Mouse (Mus musculus): ENCODE measurements around the gene Ccng1. TPM values are rescaled to one million over a fixed set of nuclear protein-coding genes. Genes with fewer than 3 reads are reported as not detected.

The Ccng1 gene
- 39.1 and 48.2 TPM in 2 replicates for polyA plus RNA-seq (2014; fragmentation: Nextera tagmentation; extraction: Ambion mirVana)

DNA sequence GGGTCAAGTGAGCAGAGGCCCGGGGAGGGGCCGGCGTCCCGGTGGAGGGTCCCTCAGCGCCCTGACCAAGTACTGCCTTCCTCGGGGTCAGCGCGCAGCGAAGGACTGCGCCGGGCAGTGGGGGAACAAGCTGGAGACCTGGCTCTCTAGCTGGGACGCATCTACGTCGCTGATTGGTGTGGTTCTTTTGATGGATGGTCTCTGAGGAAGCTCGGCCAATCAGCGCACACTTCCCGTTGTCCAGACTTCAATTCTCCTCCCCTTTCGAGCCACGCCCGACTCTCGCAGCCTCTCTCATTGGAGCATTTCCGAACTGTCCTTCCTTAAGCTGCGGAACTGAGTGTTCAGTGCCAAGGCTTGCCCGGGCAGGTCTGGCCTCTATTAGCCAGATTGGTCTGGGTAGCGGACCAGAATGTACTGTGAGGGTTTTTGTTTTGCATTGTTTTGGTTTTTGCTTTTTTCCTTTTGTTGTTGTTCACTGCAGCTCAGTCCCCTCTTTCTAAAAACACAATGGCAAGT lies at the start of gene Ccng1:
Gene Ccng1 (minus strand): TSS at position 203 of the 519 bp plus-strand sequence.
- ATAC-seq (ENCODE audit: low read depth), result peak; percentile 99
- H3K27ac ChIP-seq (ENCODE audit: low read depth, low read length), result no peak within 1 kb of the TSS
- H3K4me3 ChIP-seq (ENCODE audit: low read depth, low read length), result peak within 1 kb of the TSS; percentile 67
- no peaks in the 10 kb centered on the region for H3K9me3 ChIP-seq (ENCODE audit: control insufficient read depth, low read length)
- WGBS, result under 1% methylated on average over 24 of the region's 25 CpGs
- peaks cover 7% of the 10 kb centered on the region; the same call in 1 of the 2 replicates for H3K4me1 ChIP-seq (ENCODE audit: control insufficient read depth, insufficient read depth, low read length)
- H3K36me3 ChIP-seq (ENCODE audit: control insufficient read depth, insufficient read depth, low read length), result 0 out of 2 replicates have a peak, but pooled peaks cover 3% of the 10 kb centered on the region
- H3K4me2 ChIP-seq (ENCODE audit: low read depth, low read length), result peak within 1 kb of the TSS; percentile 81
- peak within 1 kb of the TSS; percentile 66 for H3K9ac ChIP-seq (replicated peaks; ENCODE audit: low read depth, low read length)
- H3K27me3 ChIP-seq (ENCODE audit: control insufficient read depth, insufficient read depth, low read length), result no peaks in the 10 kb centered on the region

- Histone ChIP-seq H3K4me3 (ENCODE audit: low read depth, low read length) (no peak overlapping the region), H3K4me1 (ENCODE audit: control insufficient read depth, insufficient read depth, low read length) (no peaks in the 10 kb centered on the region), H3K9ac (replicated peaks; ENCODE audit: low read depth, low read length) (no peak overlapping the region), H3K36me3 (ENCODE audit: control insufficient read depth, insufficient read depth, low read length) (no peaks in the 10 kb centered on the region), H3K4me2 (ENCODE audit: low read depth, low read length) (no peak overlapping the region), H3K27ac (ENCODE audit: low read depth, low read length) (no peak overlapping the region), H3K9me3 (ENCODE audit: control insufficient read depth, low read length) (no peaks in the 10 kb centered on the region), H3K27me3 (ENCODE audit: control insufficient read depth, insufficient read depth, low read length) (no peaks in the 10 kb centered on the region)
- ATAC-seq (ENCODE audit: low read depth), result no peak
- 72% methylated on average over 5 of the region's 5 CpGs for WGBS
These were observed 35.2 kb upstream of the Ccng1 start for GRCm38 (mm10) chr11:40790307-40790706.

DNA sequence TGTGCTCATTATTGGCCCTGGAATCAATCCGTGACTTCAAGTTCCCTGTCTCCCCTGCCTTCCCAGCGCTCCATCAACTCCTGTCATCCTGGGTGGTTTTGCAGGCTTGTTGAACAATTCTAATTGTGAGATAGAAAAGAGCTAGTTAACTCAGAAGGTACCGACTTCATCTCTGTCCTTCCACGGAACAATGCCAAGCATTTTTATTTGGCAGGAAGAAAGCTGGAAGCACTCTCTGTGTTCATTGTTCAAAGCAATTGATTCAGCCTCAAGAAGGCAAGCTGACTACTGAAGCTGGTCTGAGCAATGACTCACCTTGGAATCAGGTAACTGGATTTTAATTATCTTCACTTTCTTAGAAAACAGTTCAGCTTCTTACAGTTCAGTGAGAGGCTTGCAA lies 34.6 kb upstream of the Ccng1 start:
- Histone ChIP-seq H3K4me2 (ENCODE audit: low read depth, low read length) (no peak overlapping the region), H3K4me1 (ENCODE audit: control insufficient read depth, insufficient read depth, low read length) (no peaks in the 10 kb centered on the region), H3K27ac (ENCODE audit: low read depth, low read length) (no peak overlapping the region), H3K4me3 (ENCODE audit: low read depth, low read length) (no peak overlapping the region), H3K36me3 (ENCODE audit: control insufficient read depth, insufficient read depth, low read length) (no peaks in the 10 kb centered on the region), H3K27me3 (ENCODE audit: control insufficient read depth, insufficient read depth, low read length) (no peaks in the 10 kb centered on the region), H3K9me3 (ENCODE audit: control insufficient read depth, low read length) (no peaks in the 10 kb centered on the region), H3K9ac (replicated peaks; ENCODE audit: low read depth, low read length) (no peak overlapping the region)
- WGBS, result 63% methylated on average over 4 of the region's 4 CpGs
- no peak for ATAC-seq (ENCODE audit: low read depth)

- WGBS, result 96% methylated on average over 2 of the region's 2 CpGs
- Histone ChIP-seq H3K9me3 (ENCODE audit: control insufficient read depth, low read length) (no peaks in the 10 kb centered on the region), H3K36me3 (ENCODE audit: control insufficient read depth, insufficient read depth, low read length) (no peaks in the 10 kb centered on the region), H3K27me3 (ENCODE audit: control insufficient read depth, insufficient read depth, low read length) (no peaks in the 10 kb centered on the region), H3K9ac (replicated peaks; ENCODE audit: low read depth, low read length) (no peak overlapping the region), H3K27ac (ENCODE audit: low read depth, low read length) (no peak overlapping the region), H3K4me2 (ENCODE audit: low read depth, low read length) (no peak overlapping the region), H3K4me3 (ENCODE audit: low read depth, low read length) (no peak overlapping the region), H3K4me1 (ENCODE audit: control insufficient read depth, insufficient read depth, low read length) (no peaks in the 10 kb centered on the region)
- no peak for ATAC-seq (ENCODE audit: low read depth)
These were observed 31.8 kb upstream of the Ccng1 start for GRCm38 (mm10) chr11:40786900-40787299.

GRCm38 (mm10) chr11:40784326-40784725 lies 29.2 kb upstream of the Ccng1 start:
- Histone ChIP-seq H3K27ac (ENCODE audit: low read depth, low read length) (no peak overlapping the region), H3K4me3 (ENCODE audit: low read depth, low read length) (no peak overlapping the region), H3K27me3 (ENCODE audit: control insufficient read depth, insufficient read depth, low read length) (no peaks in the 10 kb centered on the region), H3K4me1 (ENCODE audit: control insufficient read depth, insufficient read depth, low read length) (no peaks in the 10 kb centered on the region), H3K36me3 (ENCODE audit: control insufficient read depth, insufficient read depth, low read length) (no peaks in the 10 kb centered on the region), H3K9me3 (ENCODE audit: control insufficient read depth, low read length) (no peaks in the 10 kb centered on the region), H3K4me2 (ENCODE audit: low read depth, low read length) (no peak overlapping the region), H3K9ac (replicated peaks; ENCODE audit: low read depth, low read length) (no peak overlapping the region)
- no peak for ATAC-seq (ENCODE audit: low read depth)
- WGBS, result 82% methylated on average over 8 of the region's 8 CpGs

GRCm38 (mm10) chr11:40783346-40783745 lies 28.2 kb upstream of the Ccng1 start:
- Histone ChIP-seq H3K4me3 (ENCODE audit: low read depth, low read length) (no peak overlapping the region), H3K27me3 (ENCODE audit: control insufficient read depth, insufficient read depth, low read length) (no peaks in the 10 kb centered on the region), H3K36me3 (ENCODE audit: control insufficient read depth, insufficient read depth, low read length) (no peaks in the 10 kb centered on the region), H3K4me2 (ENCODE audit: low read depth, low read length) (no peak overlapping the region), H3K9me3 (ENCODE audit: control insufficient read depth, low read length) (no peaks in the 10 kb centered on the region), H3K4me1 (ENCODE audit: control insufficient read depth, insufficient read depth, low read length) (no peaks in the 10 kb centered on the region), H3K27ac (ENCODE audit: low read depth, low read length) (no peak overlapping the region), H3K9ac (replicated peaks; ENCODE audit: low read depth, low read length) (no peak overlapping the region)
- WGBS, result 95% methylated on average over 1 of the region's 1 CpGs
- ATAC-seq (ENCODE audit: low read depth), result no peak

DNA sequence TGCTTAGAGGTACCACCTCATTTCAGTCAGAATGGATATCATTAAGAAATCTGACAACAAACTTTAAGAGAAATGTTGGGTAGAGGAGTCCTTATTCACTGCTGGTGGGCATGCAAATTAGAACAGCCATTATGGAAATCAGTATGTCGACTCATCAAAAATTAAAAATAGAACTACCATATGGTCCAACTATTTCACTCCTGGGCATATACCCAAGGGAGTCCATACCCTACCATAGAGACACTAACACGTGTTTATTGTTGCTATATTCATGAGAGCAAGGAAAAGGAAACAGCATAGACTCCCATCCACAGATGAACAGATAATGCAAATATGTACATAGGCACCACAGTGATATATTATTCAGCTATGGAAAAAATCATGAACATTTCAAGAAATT lies 26.7 kb upstream of the Ccng1 start:
- Histone ChIP-seq H3K27me3 (ENCODE audit: control insufficient read depth, insufficient read depth, low read length) (no peaks in the 10 kb centered on the region), H3K27ac (ENCODE audit: low read depth, low read length) (no peak overlapping the region), H3K4me2 (ENCODE audit: low read depth, low read length) (no peak overlapping the region), H3K36me3 (ENCODE audit: control insufficient read depth, insufficient read depth, low read length) (no peaks in the 10 kb centered on the region), H3K4me3 (ENCODE audit: low read depth, low read length) (no peak overlapping the region), H3K9me3 (ENCODE audit: control insufficient read depth, low read length) (no peaks in the 10 kb centered on the region), H3K4me1 (ENCODE audit: control insufficient read depth, insufficient read depth, low read length) (no peaks in the 10 kb centered on the region), H3K9ac (replicated peaks; ENCODE audit: low read depth, low read length) (no peak overlapping the region)
- no peak for ATAC-seq (ENCODE audit: low read depth)
- WGBS, result 49% methylated on average over 2 of the region's 2 CpGs

GRCm38 (mm10) chr11:40775315-40776269 lies 20.5 kb upstream of the Ccng1 start:
- ATAC-seq (ENCODE audit: low read depth), result no peak
- H3K9ac ChIP-seq (replicated peaks; ENCODE audit: low read depth, low read length), result no peak overlapping the region
- H3K9me3 ChIP-seq (ENCODE audit: control insufficient read depth, low read length), result no peaks in the 10 kb centered on the region

DNA sequence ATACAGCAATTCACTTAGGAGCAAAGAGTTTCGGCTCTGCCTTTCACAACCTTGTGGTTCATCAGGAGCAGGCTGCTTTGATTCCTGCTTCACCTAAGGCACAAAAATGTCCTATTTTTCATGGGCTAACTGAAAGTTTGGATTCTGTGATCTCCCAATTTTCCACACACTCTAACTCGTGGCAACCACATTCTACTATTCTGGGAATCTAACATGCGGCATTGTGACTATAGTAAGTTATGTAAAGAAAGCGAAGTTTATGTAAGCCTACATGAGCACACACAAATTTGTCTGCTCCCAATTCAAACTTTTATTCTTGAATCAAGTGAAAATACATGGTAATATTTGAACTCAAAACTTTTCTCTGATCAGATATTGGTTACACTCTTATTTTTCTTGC lies 9.6 kb upstream of the Ccng1 start:
- WGBS, result 83% methylated on average over 4 of the region's 4 CpGs
- no peak for ATAC-seq (ENCODE audit: low read depth)
- Histone ChIP-seq H3K9me3 (ENCODE audit: control insufficient read depth, low read length) (no peaks in the 10 kb centered on the region), H3K27ac (ENCODE audit: low read depth, low read length) (no peak overlapping the region), H3K4me2 (ENCODE audit: low read depth, low read length) (no peak overlapping the region), H3K36me3 (ENCODE audit: control insufficient read depth, insufficient read depth, low read length) (no peaks in the 10 kb centered on the region), H3K4me1 (ENCODE audit: control insufficient read depth, insufficient read depth, low read length) (no peaks in the 10 kb centered on the region), H3K9ac (replicated peaks; ENCODE audit: low read depth, low read length) (no peak overlapping the region), H3K4me3 (ENCODE audit: low read depth, low read length) (no peak overlapping the region), H3K27me3 (ENCODE audit: control insufficient read depth, insufficient read depth, low read length) (no peaks in the 10 kb centered on the region)

More at GRCm38 (mm10) chr11:40775315-40776269, 20.5 kb upstream of the Ccng1 start:
- Histone ChIP-seq H3K27me3 (ENCODE audit: control insufficient read depth, insufficient read depth, low read length) (no peaks in the 10 kb centered on the region), H3K36me3 (ENCODE audit: control insufficient read depth, insufficient read depth, low read length) (no peaks in the 10 kb centered on the region), H3K4me3 (ENCODE audit: low read depth, low read length) (no peak overlapping the region), H3K4me1 (ENCODE audit: control insufficient read depth, insufficient read depth, low read length) (no peaks in the 10 kb centered on the region), H3K4me2 (ENCODE audit: low read depth, low read length) (no peak overlapping the region), H3K27ac (ENCODE audit: low read depth, low read length) (no peak overlapping the region)
- 57% methylated on average over 12 of the region's 12 CpGs for WGBS

Data from neural tube, embryonic 14.5 days (tissue).